Mouse (Mus musculus) kidney, postnatal 25 days (tissue): Measurements from ENCODE around the gene Uvssa.
A peak's percentile ranks its signal among the peaks of the same experiment; 100 is the strongest.
"Not testable (repeated sequence)": the region's sequence is repeated elsewhere in the genome, so short reads cannot be mapped to it uniquely, and the experiment has no call there.

Experiments used
- DNase-seq, 2 experiments: peaks; one replicate each; pipeline ENCODE4 v3.0.0; 2021; ENCODE audit warnings: mixed read lengths in 2 of 2

Gene Uvssa

DNA sequence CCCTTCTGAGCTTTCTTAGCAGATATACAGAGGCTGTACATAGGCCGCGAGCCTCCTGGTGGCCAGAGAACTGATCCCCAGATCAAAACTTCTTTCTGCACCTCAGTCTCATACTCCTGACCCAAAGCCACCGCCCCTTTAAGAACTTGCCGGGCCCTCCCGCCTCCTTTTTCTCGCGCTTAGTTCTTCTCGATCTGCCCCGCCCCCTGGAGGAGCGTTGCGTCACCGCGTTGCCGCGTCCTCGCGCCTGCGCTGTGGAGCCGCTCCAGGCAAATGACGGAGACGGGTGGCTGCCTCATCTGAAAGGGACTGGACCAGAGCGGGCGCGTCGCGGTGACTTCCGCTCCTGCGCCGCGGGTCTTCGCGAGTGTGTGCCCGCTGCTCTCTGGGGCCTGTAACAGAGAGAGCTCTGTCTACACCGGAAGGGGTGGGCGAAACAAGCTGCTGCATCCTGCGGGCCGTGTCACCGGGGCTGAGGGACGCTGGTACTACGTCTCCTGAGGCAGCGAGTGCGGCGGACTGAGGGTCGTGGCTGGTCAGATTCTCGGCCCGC is at the start of gene Uvssa:
Gene Uvssa, plus strand, starts transcription at position 248 of the 553 bp plus-strand sequence.
- peak; percentile 99 to 100 for DNase-seq

DNA sequence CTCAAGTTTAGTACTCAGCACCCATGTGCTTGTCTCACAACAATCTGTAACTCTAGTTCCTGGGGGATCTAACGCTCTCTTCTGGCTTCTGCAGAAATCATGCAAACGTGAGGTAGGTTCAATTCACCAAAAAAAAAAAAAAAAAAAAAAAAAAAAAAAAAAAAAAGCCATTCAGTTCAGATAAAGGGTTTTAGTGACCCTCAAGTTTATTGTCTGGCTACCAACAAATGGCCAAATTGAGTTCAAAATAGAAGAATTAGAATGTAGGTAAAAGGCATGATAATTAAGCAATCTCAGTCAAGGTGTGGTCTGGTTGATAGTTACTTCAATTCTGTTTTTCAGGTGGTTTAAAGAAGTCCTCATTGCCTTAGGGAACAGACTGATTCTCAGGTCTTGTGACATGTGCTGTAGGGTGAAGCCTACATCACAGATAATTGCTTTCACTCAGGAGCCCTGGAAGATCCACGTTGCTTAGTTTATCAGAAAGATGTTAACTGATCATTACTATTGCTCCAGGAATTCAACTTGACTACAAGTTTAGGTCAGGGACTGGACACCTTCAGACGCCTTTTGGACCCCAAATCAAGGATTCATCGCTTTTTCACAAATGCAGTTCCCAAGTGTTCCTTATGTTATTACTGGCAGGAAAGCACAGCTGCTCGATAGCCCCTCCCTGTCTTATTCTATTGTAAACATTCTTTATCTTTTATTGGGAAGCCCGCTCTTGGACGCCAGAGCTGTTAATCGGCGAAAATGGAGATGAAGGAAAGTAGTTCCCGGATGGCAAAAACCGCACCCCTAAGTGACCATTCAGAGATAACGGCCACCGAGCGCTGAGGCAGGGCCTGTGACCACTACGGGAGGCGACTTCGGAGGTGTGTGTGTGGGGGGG is 43.7 kb upstream of the Uvssa start:
- DNase-seq, result no peak

DNA sequence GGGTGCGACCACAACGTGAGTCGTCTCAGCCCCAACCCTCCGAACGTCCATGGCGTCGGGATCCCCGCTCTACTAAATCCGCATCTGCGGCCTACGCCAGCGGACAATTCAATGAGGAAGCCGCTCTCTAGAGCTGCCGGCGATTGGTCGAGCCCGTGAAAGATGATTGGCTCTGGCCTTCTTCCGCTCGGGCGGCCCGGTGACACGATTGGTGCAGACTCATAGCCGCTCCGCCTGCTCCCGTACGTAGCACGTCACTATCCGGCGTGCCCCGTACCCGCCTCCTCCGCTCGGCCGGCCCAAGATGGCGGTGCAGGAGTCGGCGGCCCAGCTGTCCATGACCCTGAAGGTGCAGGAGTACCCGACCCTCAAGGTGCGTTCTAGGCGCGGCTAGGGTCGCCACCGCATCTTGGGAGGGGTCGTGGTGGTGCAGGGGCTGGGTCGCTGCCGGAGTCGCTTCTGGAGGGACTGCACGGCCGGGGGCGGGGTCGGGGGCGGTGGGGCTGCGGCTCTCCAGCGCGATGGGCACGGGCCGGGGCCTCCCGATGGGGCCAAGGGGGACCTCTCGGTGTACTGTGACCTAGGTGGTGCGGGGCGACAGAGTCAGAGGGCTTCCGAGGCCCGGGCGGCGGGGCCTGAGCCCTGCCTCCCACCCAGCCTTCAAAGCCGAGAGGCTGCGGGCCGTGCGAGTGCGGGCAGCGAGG is 42.9 kb upstream of the Uvssa start, which contains the start of gene Maea:
Gene Maea, plus strand, starts transcription at position 237 of the 704 bp plus-strand sequence.
- peak; percentile 96 to 99 for DNase-seq

DNA sequence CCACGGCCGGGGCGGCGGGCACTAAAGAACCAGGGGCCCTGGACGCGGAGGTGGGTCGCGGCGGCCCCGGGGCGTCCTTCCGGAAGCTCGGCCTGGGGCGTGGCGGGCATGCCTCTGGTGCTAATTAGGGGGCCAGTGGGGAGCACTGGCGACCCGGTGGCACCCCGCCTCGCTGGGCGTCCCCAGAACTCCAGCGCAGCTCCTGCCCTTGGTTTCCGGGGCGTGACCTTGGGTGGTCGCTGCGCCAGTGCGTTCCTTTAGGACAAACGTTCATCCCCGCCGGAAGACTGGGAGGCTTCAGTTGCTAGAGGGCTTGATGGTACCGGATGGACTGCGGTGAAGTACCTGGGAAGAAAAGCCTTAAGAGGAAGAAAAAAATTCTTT is 42.4 kb upstream of the Uvssa start:
- DNase-seq, result peak; percentile 44 to 70

DNA sequence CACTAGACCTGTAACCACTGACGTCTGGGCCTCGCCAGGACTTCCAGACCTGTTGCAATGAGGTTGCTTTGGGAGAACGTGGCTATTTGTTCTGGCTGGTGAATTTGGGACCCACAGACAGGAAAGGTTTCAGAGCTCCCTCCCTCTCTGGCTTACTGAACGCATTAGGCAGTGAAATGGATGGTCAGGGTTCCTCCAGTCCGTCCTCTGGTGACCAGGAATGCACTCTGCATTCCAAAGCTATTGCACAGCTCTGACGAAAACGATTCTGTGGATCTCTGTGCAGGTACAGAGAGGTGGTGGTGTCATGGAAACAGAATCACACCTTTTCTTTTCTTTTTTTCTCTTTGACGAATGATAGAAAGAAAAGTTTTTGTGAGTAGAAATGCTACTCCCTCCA is 41.1 kb upstream of the Uvssa start:
- peak in 1 of 2 experiments; percentile 40 for DNase-seq

DNA sequence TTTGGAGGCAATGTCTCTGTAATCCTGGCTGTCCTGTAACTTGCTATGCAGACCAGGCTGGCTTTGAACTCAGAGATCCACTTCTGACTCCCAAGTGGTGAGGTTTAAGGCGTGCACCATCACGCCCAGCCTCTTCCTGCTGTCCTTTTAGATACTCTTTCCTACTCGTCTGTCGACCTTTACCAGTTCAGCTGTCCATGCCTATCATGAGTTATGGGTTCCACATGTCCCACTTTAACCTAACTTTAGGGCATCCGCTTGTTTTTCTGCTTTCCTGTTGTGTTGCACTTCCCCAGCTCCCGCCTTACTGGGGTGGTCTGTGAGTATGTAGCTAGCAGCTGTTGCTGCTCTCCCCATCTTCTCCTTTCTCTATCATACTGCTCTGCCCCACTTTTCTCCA is 37.2 kb upstream of the Uvssa start:
- DNase-seq, result no peak

DNA sequence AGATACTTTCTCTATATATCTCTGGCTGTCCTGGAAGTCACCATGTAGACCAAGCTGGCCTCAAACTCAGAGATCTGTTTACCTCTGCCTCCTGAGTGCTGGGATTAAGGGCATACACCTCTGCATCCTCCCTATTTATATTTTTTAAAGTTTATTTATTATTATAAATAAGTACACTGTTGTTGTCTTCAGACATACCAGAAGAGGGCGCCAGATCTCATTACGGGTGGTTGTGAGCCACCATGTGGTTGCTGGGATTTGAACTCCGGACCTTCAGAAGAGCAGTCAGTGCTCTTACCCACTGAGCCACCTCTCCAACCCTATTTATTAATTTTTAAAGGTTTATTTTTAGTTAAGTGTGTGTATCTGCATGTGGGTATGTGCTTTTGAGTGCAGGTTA is 36.1 kb upstream of the Uvssa start:
- DNase-seq, result not testable (repeated sequence)

DNA sequence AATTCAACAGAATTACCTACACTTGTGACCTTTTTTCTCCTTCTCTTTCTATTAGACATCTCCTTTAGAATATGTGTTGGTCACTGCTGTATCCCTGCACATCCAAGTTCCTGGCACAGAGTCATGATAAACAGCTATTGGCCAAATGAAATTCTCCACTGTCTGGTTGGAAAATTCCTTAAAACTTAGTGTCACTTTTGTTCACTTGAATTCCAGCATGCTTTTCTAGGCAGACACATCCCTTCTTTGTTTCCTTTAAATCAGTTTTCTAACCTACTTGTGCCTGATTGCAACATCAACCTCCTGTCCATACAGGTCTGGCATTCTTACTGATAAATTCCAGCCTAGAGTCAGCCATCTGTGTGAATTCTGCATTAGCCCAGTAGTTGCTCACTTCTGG is 35.5 kb upstream of the Uvssa start:
- DNase-seq, result no peak

DNA sequence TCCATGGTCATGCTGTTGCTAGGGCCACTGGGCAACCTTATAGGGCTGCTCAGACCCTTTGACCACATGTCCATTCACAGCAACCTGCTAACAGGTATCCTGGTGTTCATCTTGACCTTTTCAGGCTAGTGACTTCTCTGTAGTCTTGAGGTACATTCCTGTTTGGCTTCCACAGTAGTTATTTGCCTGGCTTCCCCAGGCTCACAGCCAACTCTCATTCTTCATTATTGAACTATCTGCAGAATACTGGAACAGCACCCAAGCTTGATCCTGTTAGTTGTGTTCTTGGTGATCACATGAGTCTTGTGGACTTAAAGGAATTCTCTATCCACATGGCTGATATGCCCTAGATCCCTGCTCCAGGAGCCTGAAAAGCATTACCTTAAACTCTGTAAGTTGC is 34.8 kb upstream of the Uvssa start:
- DNase-seq, result peak in 1 of 2 experiments; percentile 53

DNA sequence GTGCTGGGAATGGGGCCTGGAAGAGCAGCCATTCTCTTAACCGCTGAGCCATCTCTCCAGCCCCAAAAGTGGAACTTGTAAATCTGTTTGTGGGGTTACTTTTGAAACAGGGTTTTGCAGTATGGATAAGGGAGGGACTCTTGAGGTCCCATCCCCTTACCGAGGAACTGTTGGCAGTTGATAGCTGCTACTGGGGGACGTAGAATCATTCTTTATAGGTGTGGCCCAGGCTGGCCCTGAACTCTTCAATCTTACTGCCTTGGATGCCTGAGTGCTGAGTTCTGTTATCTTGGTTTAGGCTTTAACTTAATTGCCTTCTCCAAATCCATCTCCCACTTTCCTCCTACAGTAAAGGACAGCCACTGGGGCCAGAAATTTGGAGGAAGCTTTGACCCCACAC is 34.3 kb upstream of the Uvssa start:
- DNase-seq, result no peak

DNA sequence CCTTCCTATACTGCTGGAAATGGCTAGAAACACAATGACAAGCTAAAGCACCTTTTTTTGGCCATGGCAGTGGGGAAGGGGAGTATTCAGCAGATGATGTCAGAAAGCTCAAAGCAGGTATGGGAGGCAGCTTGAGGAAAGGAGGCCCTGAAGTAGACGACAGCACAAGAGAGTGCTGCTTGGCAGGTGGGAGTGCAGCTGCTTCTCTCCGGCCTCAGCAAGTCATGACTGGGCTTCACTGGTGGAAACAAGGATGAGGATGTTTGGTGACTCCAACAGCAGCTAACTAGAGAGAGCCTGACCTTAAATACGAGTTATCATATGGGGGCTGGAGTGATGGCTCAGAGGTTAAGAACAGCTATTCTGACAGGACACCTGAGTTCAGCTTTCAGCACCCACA is 30.7 kb upstream of the Uvssa start:
- DNase-seq, result peak in 1 of 2 experiments; percentile 54

DNA sequence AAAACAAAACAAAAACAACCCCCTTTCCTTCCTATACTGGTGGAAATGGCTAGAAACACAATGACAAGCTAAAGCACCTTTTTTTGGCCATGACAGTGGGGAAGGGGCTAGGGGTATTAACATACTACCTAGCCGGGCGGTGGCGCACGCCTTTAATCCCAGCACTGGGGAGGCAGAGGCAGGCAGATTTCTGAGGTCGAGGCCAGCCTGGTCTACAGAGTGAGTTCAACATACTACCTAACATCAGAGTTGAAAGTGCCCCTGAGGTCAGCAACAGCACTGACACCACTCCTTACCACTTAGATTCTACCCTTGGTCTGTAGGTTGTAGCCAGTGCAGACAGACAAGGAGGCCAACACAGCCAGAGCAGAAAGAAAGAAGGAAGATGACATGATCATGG is 29.1 kb upstream of the Uvssa start:
- no peak for DNase-seq

DNA sequence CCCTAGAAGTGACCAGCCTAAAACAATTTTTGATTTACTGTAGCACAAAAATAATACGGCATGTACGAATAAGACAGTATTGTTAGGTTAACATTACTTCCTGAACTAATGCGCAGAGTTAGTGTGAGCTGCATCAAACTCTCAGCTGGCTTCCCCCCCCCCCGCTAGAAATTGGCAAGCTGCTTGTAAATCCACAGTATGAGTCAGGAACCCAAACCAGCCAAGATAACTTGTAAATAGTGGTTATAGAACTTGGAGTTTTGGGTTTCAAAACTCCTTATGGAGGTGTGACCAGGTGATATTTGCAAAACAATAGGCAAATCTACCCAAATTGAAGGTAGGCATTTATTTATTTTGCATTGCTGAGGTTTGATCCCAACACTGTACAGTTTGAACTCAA is 28.6 kb upstream of the Uvssa start:
- no peak for DNase-seq

DNA sequence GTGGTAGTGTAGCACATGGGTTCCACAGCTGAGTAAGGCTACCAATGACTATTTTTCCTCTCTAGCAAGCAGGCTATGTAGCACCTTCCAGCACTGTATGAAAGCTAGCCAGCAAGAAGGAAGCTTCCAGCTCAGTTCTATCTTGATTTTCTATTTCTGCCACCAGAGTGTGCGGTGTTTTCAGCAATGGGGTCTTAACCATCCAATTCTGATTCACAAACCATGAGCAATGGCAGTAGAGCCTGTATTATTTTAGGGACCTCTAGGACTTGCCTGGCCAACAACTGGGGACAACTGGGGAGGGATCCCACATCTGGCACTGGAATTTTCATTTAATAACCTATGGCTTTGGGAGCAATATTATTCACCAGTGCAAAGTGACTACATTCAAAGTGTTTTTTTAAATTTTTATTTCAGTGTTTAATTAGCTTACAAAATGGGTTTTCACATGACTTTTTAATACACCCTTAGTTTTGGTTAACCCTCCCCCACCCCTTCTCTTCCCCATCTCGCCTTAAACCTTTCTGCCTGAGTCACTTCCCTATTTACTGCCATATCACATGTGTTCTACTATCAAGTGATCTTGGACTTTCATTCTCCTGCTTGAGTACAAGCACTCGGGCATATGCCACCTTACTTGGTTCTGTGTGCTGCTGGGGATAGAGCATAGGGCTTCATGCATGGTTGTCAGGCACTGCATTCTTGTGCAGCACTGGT is 26.6 kb upstream of the Uvssa start:
- DNase-seq, result no peak

DNA sequence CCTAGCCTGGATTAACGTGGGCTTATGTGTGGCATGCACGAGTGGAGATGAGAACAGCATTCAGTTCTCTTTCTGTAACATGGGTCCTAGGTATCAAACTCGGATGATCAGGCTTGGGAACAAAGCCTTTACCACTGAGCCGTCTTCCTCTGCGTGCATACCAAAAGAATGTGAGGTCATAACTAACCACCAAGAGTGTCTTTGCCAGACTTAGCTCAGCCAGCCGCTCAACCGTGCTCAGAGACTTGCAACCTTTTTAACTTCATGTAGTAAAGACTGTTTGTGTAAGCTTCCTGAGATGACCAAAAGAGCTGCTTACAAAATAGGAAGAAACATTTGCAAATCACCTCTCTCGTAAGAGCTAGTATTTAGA is 26.1 kb upstream of the Uvssa start:
- peak in 1 of 2 experiments; percentile 34 for DNase-seq

DNA sequence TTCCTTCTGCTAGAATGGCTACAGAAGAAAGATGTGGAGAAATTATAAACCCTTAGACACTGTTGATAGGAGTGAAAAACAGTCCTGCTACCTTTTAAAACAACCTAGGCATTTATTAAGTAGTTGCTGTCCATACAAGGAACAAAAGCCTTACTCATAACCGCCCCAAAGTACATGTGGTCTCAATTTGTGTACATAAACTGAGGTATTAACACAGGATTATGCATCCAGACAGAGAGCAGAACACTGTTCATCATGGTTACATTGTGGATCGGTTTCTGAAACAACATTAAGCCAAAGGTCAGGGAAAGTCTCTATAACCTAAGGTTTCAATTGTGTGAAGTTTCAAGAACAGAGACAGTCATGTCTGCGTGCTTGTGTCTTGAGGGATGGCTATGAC is 25.3 kb upstream of the Uvssa start:
- no peak for DNase-seq

DNA sequence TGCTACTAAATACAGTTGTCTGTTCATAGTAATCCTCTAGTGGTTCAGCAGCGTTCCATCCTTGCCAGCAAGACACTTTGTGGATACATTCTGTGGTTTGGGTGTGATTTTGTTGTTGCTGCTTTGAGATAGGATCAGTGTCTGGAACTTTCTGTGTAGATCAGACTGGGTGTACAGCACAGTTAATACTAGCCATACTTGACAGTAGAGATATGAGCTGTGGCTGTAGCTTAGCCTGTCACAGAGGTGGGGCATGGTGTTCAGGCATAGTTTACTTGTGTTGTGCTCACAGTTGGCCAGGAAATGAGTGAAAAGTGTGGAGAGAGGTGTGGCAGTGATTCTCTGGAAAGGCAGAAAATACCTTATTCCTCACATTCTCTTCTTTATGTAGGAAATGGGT is 20.9 kb upstream of the Uvssa start:
- no peak for DNase-seq

DNA sequence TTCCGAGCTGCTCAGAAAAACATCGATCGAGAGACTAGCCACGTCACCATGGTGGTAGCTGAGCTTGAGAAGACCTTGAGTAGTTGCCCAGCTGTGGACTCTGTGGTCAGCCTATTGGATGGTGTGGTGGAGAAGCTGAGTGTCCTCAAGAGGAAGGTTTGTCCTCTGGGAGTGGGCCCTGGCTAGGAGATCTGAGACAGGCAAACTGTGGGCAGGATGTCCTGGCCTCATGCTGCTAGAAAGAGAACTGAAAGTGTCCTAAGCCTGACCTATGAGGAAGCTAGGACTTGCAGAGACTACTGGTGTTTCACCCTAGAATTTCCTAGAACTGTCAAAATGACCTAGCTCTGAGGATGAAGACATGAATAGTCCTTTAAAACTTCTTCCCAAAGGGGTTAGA is 19.9 kb upstream of the Uvssa start:
- DNase-seq, result peak in 1 of 2 experiments; percentile 44

DNA sequence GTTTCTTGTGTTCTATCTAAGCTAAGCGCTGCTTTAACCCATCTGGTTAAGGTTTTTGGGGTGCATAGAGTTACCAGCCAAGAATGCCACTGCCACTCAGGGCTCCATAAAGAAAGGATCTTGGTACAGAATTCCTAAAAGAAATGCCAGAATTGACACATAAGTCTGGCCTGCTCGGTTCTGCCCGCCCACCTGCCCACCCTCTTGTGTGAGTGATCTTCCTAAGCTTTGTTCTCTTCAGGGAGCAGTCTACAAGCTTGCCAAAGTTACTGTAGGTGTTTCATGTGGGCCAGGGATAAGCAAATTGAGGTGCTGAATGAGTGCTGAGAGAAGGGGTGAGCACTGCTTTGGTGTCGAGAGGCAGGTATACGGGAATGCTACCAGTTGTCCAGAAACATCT is 15.1 kb upstream of the Uvssa start:
- no peak for DNase-seq

DNA sequence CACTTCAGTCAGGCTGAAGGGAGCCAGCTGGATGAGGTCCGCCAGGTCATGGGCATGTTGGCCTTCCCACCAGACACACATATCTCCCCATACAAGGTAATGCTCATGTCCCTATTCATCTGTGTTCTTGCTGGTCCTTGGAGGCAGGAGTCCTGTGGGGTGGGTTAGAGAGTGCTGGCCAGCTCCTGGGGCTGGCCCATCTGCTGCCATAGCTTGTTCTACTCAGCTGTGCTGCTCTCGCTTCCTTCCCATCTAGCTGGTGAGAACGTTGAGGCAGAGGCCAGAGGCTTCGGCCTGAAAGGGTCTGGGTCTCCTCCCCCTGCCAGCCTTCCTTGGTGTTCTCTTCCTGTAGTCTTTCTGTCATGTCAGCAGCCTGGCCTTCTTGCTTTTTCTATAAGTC is 9.7 kb upstream of the Uvssa start:
- no peak for DNase-seq

DNA sequence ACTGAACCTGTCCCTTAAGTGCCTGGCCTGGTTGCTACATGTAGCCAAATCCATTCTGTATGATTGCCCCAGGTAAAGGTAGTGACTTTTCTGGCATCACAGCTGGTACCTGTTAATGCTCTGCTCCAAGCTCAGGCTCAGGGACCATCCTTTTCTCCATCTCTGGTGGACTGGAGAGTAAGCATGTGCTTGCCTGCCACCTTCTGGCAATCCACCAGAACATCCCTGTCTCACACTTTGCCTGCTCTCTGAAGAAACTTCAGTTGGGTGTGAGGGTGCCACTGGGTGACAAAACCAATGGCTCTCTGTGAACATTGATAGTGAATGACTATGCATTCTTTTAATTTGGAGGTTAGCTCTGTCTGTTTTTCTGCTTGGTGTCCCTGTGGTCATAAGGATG is 7.2 kb upstream of the Uvssa start:
- peak in 1 of 2 experiments; percentile 46 for DNase-seq

DNA sequence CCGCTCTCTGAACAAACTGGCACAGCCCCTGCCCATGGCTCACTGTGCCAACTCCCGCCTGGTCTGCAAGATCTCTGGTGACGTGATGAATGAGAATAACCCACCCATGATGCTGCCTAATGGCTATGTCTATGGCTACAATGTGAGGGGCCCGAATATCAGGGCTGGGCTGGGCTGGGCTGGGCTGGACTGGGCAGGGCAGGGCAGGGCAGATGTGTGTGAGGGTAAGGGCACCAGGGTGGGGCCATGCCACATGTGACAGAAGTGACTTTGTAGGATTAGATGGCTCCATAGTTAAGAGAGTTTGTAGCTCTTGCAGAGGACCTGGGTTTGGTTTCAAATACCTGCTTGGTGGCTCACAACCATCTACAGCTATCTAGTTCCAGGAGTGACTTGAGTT is 6.7 kb upstream of the Uvssa start:
- no peak for DNase-seq
